Mouse (Mus musculus): ENCODE measurements around the gene Wnk2. TPM values are rescaled to one million over a fixed set of nuclear protein-coding genes. Genes with fewer than 3 reads are reported as not detected.
A peak's percentile ranks its signal among the peaks of the same experiment; 100 is the strongest.

The Wnk2 gene
- polyA plus RNA-seq, 1 experiment from 2014 or later, result 1.3 TPM

DNA sequence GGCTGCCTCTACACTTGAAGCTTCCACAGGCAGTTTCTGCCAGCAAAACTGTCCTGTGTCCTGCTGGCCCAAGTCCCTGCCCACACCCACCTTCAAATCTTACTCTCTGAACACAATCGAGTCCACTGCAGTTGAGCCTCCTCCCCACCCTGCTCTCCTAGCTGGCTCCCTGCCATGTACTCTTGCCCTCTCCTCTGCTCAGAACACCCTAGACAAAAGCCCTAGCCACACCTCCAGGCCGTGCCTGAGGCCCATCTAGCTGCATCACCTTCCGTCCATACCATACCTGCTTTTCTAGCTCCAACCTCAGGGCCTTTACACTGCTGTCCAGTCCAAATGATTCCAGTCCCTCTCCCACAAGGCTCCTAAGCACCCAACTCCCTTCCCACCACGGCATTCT, 7.2 kb downstream of the Wnk2 start:
- H3K4me1 ChIP-seq (replicated peaks), result peaks cover 5% of the 10 kb centered on the region
- peaks cover 24% of the 10 kb centered on the region for H3K27me3 ChIP-seq
- H3K4me2 ChIP-seq, result no peak overlapping the region
- H3K27ac ChIP-seq, result no peak overlapping the region
- H3K4me3 ChIP-seq (replicated peaks), result no peak overlapping the region
- H3K9me3 ChIP-seq, result no peaks in the 10 kb centered on the region
- H3K9ac ChIP-seq (replicated peaks), result no peak overlapping the region
- H3K36me3 ChIP-seq, result no peaks in the 10 kb centered on the region
- 75% methylated on average over 4 of the region's 4 CpGs for WGBS
- no peak for ATAC-seq (ENCODE audit: insufficient number of reproducible peaks, insufficient read depth, low FRiP score, low TSS enrichment, low read depth)

DNA sequence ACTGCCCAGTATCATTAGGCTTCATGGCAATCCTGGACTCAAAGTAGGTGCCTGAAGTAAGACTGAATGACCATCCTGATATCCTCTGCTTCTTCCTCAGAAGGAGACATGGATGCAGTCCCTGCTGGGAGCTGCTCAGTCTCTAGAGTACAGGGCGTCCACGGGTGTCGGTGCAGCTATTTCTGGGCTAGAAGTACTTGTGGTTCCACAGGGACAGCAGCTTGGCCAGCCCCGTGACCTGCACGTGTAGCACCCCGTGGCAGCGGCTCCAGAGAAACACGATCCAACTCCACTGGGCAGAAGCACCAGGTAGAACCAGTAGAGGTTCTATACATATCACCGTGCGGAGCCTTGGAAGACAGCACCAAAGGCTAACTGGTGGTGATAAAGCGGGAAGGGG, 13.3 kb downstream of the Wnk2 start:
- 91% methylated on average over 11 of the region's 11 CpGs for WGBS
- Histone ChIP-seq H3K36me3 (no peaks in the 10 kb centered on the region), H3K4me1 (replicated peaks) (peaks cover 15% of the 10 kb centered on the region), H3K27me3 (no peaks in the 10 kb centered on the region), H3K9me3 (no peaks in the 10 kb centered on the region), H3K9ac (replicated peaks) (no peak overlapping the region), H3K4me2 (no peak overlapping the region), H3K27ac (no peak overlapping the region), H3K4me3 (replicated peaks) (no peak overlapping the region)
- ATAC-seq (ENCODE audit: insufficient number of reproducible peaks, insufficient read depth, low FRiP score, low TSS enrichment, low read depth), result no peak

DNA sequence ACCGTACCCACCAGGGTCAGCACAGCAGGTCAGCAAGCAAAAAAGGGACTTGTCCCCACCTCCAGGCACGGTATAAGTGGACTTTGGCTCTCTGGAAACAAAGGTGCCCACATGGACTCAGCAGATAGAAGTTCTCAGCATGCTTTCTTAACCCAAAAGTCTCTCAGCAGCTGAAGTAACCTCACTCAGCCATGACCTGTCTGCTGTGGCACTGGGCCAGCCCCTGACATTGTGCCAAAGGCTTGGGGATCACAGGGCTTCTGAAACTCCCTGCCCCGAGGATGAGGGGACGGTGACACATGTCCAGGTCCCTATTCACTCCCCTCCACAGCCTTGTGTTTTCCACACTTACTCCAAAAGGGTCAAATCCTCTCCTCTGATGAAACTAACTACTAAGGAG, 14.7 kb downstream of the Wnk2 start:
- no peaks in the 10 kb centered on the region for H3K27me3 ChIP-seq
- peaks cover 18% of the 10 kb centered on the region for H3K4me1 ChIP-seq (replicated peaks)
- H3K4me3 ChIP-seq (replicated peaks), result no peak overlapping the region
- H3K9me3 ChIP-seq, result no peaks in the 10 kb centered on the region
- H3K36me3 ChIP-seq, result no peaks in the 10 kb centered on the region
- WGBS, result 81% methylated on average over 4 of the region's 4 CpGs
- H3K27ac ChIP-seq, result no peak overlapping the region
- H3K9ac ChIP-seq (replicated peaks), result no peak overlapping the region
- ATAC-seq (ENCODE audit: insufficient number of reproducible peaks, insufficient read depth, low FRiP score, low TSS enrichment, low read depth), result no peak
- H3K4me2 ChIP-seq, result no peak overlapping the region

DNA sequence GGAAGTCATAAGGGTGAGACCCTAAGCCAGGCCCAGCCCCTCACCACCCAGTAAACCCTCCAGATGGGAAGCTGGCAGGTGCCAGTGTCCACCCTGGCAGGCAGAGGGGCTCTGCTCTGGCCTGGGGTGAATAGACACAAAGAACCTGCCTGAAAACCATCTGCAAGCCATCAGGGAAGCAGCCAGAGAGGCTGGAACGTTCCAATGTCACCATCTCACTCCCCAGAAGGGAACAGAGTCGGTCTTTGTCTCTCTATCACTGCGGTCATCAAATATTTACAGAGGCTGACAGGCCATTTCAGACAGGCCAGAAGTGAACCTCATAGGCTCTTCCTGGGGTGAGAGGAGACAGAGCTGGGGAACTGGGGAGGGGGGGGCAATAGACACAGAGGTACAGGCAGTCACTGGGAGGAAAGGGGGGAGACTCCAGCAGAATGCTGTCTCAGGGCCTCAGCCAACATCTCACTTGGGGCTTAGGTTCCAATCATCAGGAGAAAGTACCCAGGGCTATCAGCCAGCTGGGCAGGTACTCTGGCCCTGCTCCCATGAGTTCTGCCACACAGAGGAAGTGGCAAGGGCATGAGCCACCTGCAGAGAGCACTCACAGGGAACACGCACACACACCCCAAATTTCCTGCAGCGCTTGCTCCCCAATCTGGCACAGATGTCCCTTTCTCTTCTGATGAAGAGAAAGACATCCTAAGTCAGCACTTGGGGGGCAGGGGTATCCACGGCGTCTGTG, 15.7 kb downstream of the Wnk2 start:
- no peak overlapping the region for H3K9ac ChIP-seq (replicated peaks)
- peaks cover 27% of the 10 kb centered on the region for H3K4me1 ChIP-seq (replicated peaks)
- WGBS, result 80% methylated on average over 7 of the region's 7 CpGs
- no peaks in the 10 kb centered on the region for H3K9me3 ChIP-seq
- H3K27me3 ChIP-seq, result no peaks in the 10 kb centered on the region
- H3K4me3 ChIP-seq (replicated peaks), result no peak overlapping the region
- H3K36me3 ChIP-seq, result no peaks in the 10 kb centered on the region
- no peak overlapping the region for H3K4me2 ChIP-seq
- H3K27ac ChIP-seq, result no peak overlapping the region
- ATAC-seq (ENCODE audit: insufficient number of reproducible peaks, insufficient read depth, low FRiP score, low TSS enrichment, low read depth), result no peak

DNA sequence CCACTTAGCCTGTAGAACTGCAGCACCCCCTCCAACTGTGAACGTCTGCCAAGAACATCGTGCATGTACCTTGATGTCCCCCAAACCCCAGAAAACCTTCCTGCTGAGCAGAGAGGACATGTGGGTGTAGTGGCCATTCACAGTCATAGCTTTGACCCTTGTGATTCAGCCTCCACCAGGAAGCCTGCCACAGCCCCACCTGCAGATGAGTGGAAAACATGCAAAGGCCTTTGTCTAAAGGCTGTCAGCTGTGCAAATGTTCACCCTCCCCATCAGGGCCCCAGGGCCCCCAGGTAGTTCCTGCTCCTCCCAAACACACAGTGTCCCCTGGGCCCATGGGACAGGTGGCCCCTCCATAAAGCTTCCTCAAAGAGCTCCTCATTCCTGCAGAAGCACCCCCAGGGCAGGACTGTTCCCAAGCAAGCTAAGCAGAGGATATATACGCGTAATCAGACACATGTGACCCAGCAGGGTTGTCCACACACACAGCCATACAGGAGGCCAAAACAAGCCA, 16.4 kb downstream of the Wnk2 start:
- no peak for ATAC-seq (ENCODE audit: insufficient number of reproducible peaks, insufficient read depth, low FRiP score, low TSS enrichment, low read depth)
- Histone ChIP-seq H3K9me3 (no peaks in the 10 kb centered on the region), H3K4me2 (no peak overlapping the region), H3K36me3 (no peaks in the 10 kb centered on the region), H3K4me1 (replicated peaks) (peaks cover 27% of the 10 kb centered on the region), H3K27me3 (no peaks in the 10 kb centered on the region), H3K4me3 (replicated peaks) (no peak overlapping the region), H3K9ac (replicated peaks) (no peak overlapping the region), H3K27ac (no peak overlapping the region)
- WGBS, result 73% methylated on average over 4 of the region's 4 CpGs

DNA sequence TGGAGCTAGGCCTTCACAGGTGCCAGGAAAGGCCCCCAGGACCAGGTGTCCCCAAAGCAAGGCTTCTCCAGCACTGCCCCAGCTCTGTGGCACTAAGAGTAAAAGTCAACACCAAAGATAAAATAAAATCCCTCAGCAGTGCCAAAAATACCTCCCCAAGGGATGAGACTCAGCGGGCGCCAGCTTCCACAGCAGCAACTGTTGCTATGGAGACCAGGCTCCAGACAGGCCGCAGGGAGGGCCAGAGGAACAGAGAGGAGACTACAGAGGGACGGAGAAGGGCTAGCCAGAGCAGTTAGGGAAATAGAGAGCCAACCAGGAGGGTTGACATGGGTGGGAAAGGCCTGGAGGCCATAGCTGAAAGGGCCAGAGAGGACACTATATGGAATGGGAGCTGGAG, 18.0 kb downstream of the Wnk2 start:
- H3K36me3 ChIP-seq, result no peaks in the 10 kb centered on the region
- no peak overlapping the region for H3K27ac ChIP-seq
- no peak overlapping the region for H3K4me3 ChIP-seq (replicated peaks)
- no peaks in the 10 kb centered on the region for H3K27me3 ChIP-seq
- WGBS, result 17% methylated on average over 4 of the region's 4 CpGs
- peaks cover 27% of the 10 kb centered on the region for H3K4me1 ChIP-seq (replicated peaks)
- ATAC-seq (ENCODE audit: insufficient number of reproducible peaks, insufficient read depth, low FRiP score, low TSS enrichment, low read depth), result no peak
- no peak overlapping the region for H3K4me2 ChIP-seq
- no peak overlapping the region for H3K9ac ChIP-seq (replicated peaks)
- no peaks in the 10 kb centered on the region for H3K9me3 ChIP-seq

DNA sequence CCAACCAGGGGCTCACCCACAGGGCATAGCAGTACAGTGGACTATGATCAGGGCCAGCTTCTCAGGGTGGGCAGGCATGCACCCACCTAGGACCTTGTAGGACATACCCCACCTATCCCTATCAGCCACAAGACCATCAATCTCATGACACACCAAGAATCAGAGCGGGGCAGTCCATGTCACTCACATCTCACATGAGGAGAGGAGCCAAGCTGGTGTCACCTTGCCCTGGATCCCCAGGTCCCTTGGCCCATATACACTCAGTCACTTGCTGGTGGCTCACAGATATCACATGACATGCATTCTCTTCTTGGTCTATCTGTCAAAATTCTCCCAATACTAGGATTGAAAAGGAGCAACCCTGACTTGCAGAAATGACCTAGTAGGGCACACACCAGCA, 18.7 kb downstream of the Wnk2 start:
- no peak for ATAC-seq (ENCODE audit: insufficient number of reproducible peaks, insufficient read depth, low FRiP score, low TSS enrichment, low read depth)
- 92% methylated on average over 1 of the region's 1 CpGs for WGBS
- H3K4me1 ChIP-seq (replicated peaks), result peaks cover 27% of the 10 kb centered on the region

DNA sequence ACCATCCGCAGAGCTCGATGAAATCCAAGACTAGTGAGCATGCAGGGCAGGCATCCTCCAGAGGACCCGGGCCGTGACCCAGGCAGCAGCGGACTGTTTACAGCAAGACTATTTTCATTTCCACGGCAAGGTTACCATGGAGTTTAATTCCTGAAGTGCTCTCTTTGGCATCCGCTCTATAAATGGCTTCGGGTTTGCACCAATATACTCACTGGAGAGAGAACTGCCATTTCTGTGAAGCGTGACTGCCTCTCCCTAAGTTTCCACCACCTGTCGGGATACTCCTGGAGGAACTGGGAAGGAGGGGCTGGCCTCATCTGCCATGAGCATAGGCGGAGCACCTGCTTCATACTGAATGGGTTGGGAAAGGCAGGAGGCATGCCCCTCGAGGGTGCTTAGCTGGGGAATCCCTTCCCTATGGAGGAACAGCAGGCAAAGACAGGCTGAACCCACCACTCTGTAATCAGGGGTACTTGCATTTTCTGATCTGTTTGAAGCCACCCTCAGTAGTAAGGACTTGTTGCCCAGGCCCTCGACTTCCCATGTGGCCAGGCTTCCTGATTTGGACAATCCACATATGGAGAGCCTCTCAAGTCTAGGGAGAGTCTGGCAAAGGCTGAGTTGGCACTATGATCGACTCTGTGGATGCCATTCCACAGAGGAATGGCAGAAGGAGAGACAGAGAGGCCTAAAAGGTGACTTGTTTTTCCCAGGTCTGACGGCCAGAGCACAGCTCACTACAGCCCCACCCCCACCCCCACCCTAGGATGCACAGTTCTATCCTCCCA, 19.8 kb downstream of the Wnk2 start:
- no peaks in the 10 kb centered on the region for H3K27me3 ChIP-seq
- H3K4me3 ChIP-seq (replicated peaks), result no peak overlapping the region
- H3K9ac ChIP-seq (replicated peaks), result no peak overlapping the region
- no peaks in the 10 kb centered on the region for H3K36me3 ChIP-seq
- ATAC-seq (ENCODE audit: insufficient number of reproducible peaks, insufficient read depth, low FRiP score, low TSS enrichment, low read depth), result peak; percentile 21; the same call in 1 of the 2 replicates
- H3K27ac ChIP-seq, result peak overlapping the region; percentile 35; the same call in 1 of the 2 replicates
- 57% methylated on average over 15 of the region's 15 CpGs for WGBS
- no peaks in the 10 kb centered on the region for H3K9me3 ChIP-seq
- peaks cover 27% of the 10 kb centered on the region for H3K4me1 ChIP-seq (replicated peaks)
- H3K4me2 ChIP-seq, result peak overlapping the region; percentile 2; the same call in 1 of the 2 replicates

More for the DNA sequence above, 18.7 kb downstream of the Wnk2 start:
- Histone ChIP-seq H3K27ac (no peak overlapping the region), H3K9me3 (no peaks in the 10 kb centered on the region), H3K4me3 (replicated peaks) (no peak overlapping the region), H3K4me2 (no peak overlapping the region), H3K27me3 (no peaks in the 10 kb centered on the region), H3K9ac (replicated peaks) (no peak overlapping the region), H3K36me3 (no peaks in the 10 kb centered on the region)

DNA sequence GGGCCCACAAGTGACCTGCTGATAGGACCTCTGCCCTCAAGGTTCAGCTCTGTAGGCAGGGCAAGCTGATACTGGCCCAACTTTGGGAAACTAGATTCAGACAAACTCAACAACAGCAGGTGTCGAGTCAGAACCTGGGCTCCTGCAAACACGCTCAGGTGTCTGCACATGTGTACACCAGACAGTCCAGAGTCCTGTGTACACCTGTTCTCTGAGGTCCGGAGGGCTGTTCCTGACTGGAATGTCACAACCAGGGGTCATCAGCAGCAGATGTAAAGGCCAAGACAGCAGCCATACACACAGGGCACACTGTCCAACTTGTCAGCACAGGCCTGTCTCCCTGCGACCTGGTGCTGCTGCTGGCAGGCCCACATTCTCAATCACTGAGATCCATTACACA, 25.7 kb downstream of the Wnk2 start:
- Histone ChIP-seq H3K9me3 (no peaks in the 10 kb centered on the region), H3K27ac (no peak overlapping the region), H3K4me3 (replicated peaks) (no peak overlapping the region), H3K4me1 (replicated peaks) (peaks cover 10% of the 10 kb centered on the region), H3K9ac (replicated peaks) (no peak overlapping the region), H3K27me3 (no peaks in the 10 kb centered on the region), H3K36me3 (no peaks in the 10 kb centered on the region), H3K4me2 (no peak overlapping the region)
- 80% methylated on average over 4 of the region's 4 CpGs for WGBS
- no peak for ATAC-seq (ENCODE audit: insufficient number of reproducible peaks, insufficient read depth, low FRiP score, low TSS enrichment, low read depth)

DNA sequence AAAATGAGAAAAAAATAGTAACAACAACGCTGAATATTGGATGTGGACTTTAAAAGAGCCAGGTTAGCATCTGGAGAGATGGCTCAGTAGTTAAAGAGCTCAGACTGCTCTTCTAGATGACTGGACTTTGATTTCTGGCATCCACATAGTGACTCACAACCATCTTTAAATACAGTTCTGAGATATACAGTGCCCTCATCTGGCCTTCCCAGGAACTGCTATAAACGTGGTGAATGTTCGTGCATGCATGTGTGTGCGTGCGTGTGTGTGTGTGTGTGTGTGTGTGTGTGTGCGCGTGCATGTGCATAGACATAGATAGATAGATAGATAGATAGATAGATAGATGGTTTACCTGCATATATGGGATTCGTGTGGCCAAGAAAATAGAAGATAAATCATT, 30.3 kb downstream of the Wnk2 start:
- Histone ChIP-seq H3K9ac (replicated peaks) (no peak overlapping the region), H3K9me3 (no peaks in the 10 kb centered on the region), H3K27me3 (no peaks in the 10 kb centered on the region), H3K4me1 (replicated peaks) (peaks cover 16% of the 10 kb centered on the region), H3K4me2 (no peak overlapping the region), H3K4me3 (replicated peaks) (no peak overlapping the region), H3K27ac (no peak overlapping the region), H3K36me3 (no peaks in the 10 kb centered on the region)
- ATAC-seq (ENCODE audit: insufficient number of reproducible peaks, insufficient read depth, low FRiP score, low TSS enrichment, low read depth), result no peak
- WGBS, result 86% methylated on average over 8 of the region's 8 CpGs

DNA sequence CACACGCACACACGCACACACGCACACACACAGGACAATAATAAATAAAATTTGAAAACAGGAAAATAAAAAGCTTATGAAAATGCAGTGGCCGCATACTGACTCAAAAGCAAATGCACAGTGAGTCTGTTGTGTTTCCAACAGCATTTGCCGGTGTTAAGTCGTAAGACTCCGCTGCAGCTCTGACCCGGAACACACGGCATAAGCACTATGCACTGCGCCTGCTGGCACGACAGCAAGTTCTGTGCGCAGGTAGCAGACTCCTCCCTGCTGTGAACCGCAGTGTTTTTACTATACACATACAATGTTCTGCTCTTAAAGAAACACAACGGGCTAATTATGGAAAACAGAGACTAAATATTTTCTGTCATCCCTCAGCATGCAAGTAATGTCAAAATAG, 32.9 kb downstream of the Wnk2 start:
- ATAC-seq (ENCODE audit: insufficient number of reproducible peaks, insufficient read depth, low FRiP score, low TSS enrichment, low read depth), result no peak
- H3K27ac ChIP-seq, result no peak overlapping the region

More for the DNA sequence above, 32.9 kb downstream of the Wnk2 start:
- WGBS, result 72% methylated on average over 14 of the region's 14 CpGs
- no peaks in the 10 kb centered on the region for H3K9me3 ChIP-seq
- no peak overlapping the region for H3K4me3 ChIP-seq (replicated peaks)
- H3K9ac ChIP-seq (replicated peaks), result no peak overlapping the region
- peaks cover 11% of the 10 kb centered on the region for H3K4me1 ChIP-seq (replicated peaks)
- H3K27me3 ChIP-seq, result no peaks in the 10 kb centered on the region
- H3K4me2 ChIP-seq, result no peak overlapping the region
- H3K36me3 ChIP-seq, result no peaks in the 10 kb centered on the region

Measured in limb, embryonic 12.5 days (tissue).